In genomic region chr13:110023031-110023430, GRCm38 (mm10) we compare ENCODE assay signal across 8 mouse cellular contexts.
A peak's percentile ranks its signal among the peaks of the same experiment; 100 is the strongest.
DNase-seq lines count a peak whose midpoint lies in the region; ATAC-seq and TF ChIP-seq lines count a peak whose summit lies in the region.

No protein-coding gene starts in this region.

- DNase-seq in hindbrain, embryonic 11.5 days (ENCODE audit: low spot score): peak; percentile 64
- peak; percentile 57 for DNase-seq in 3T3-L1 (ENCODE audit: low read depth, low spot score)
- peak; percentile 31 for DNase-seq in embryo, embryonic 9.5 days (ENCODE audit: extremely low spot score)
- DNase-seq in stomach, postnatal 0 days (ENCODE audit: low spot score): peak; percentile 20
- no peak for DNase-seq in urinary bladder, postnatal 25 days (ENCODE audit: low spot score)
- DNase-seq in heart, adult 9 months (ENCODE audit: low spot score in 2 of 2): no peak

- H3K4me1 ChIP-seq in hindbrain, embryonic 11.5 days (replicated peaks; ENCODE audit: control insufficient read depth, insufficient read depth, low read length): no peaks in the 10 kb centered on the region
- peaks cover 15% of the 10 kb centered on the region; the same call in 1 of the 2 replicates for H3K4me1 ChIP-seq in hindbrain, embryonic 12.5 days
- no peaks in the 10 kb centered on the region for H3K4me1 ChIP-seq in ES-Bruce4 (ENCODE audit: control insufficient read depth, insufficient read depth, low read length)
- 0 out of 2 replicates have a peak, but pooled peaks cover 2% of the 10 kb centered on the region for H3K4me1 ChIP-seq in stomach, postnatal 0 days (replicated peaks; ENCODE audit: control insufficient read depth, insufficient read depth)

- no peak overlapping the region for H3K4me2 ChIP-seq in hindbrain, embryonic 11.5 days (replicated peaks; ENCODE audit: low read depth, low read length)
- H3K4me2 ChIP-seq in hindbrain, embryonic 12.5 days (replicated peaks): no peak overlapping the region
- no peak overlapping the region for H3K4me2 ChIP-seq in stomach, postnatal 0 days (replicated peaks; ENCODE audit: low read depth)

- ATAC-seq in hindbrain, embryonic 11.5 days (ENCODE audit: low FRiP score): no peak
- no peak for ATAC-seq in hindbrain, embryonic 12.5 days (ENCODE audit: low FRiP score)
- no peak for ATAC-seq in stomach, postnatal 0 days (ENCODE audit: low FRiP score, low TSS enrichment)

- no peak overlapping the region for H3K4me3 ChIP-seq in hindbrain, embryonic 11.5 days (ENCODE audit: low read depth, low read length)
- no peak overlapping the region for H3K4me3 ChIP-seq in hindbrain, embryonic 12.5 days
- no peak overlapping the region for H3K4me3 ChIP-seq in ES-Bruce4 (ENCODE audit: low read depth, low read length)
- no peak overlapping the region for H3K4me3 ChIP-seq in stomach, postnatal 0 days (ENCODE audit: low read depth, low read length)

- TF ChIP-seq POLR2A in ES-Bruce4 (IDR thresholded peaks at IDR 0.05; ENCODE audit: insufficient read depth, low read length): no peak

- H3K36me3 ChIP-seq in hindbrain, embryonic 11.5 days (ENCODE audit: control insufficient read depth, insufficient read depth, low read length): no peaks in the 10 kb centered on the region
- no peaks in the 10 kb centered on the region for H3K36me3 ChIP-seq in hindbrain, embryonic 12.5 days
- no peaks in the 10 kb centered on the region for H3K36me3 ChIP-seq in ES-Bruce4 (ENCODE audit: control insufficient read depth, insufficient read depth, low read length, poor library complexity, severe bottlenecking)
- H3K36me3 ChIP-seq in stomach, postnatal 0 days (ENCODE audit: control insufficient read depth, insufficient read depth, low read length): no peaks in the 10 kb centered on the region

- peak; percentile 78 for TF ChIP-seq CTCF in ES-Bruce4 (IDR thresholded peaks at IDR 0.05; ENCODE audit: low read depth, low read length)
- peak; percentile 80 for TF ChIP-seq CTCF in stomach, postnatal 0 days (IDR thresholded peaks at IDR 0.05; ENCODE audit: low read depth)

- no peaks in the 10 kb centered on the region for H3K27me3 ChIP-seq in hindbrain, embryonic 11.5 days (ENCODE audit: control insufficient read depth, insufficient read depth, low read length)
- H3K27me3 ChIP-seq in hindbrain, embryonic 12.5 days: no peaks in the 10 kb centered on the region
- H3K27me3 ChIP-seq in ES-Bruce4 (ENCODE audit: control insufficient read depth, insufficient read depth, low read length, poor library complexity, severe bottlenecking): no peaks in the 10 kb centered on the region
- no peaks in the 10 kb centered on the region for H3K27me3 ChIP-seq in stomach, postnatal 0 days (ENCODE audit: control insufficient read depth, insufficient read depth, low read length)

- WGBS in hindbrain, embryonic 11.5 days: 86% methylated on average over 5 of the region's 5 CpGs
- 84% methylated on average over 5 of the region's 5 CpGs for WGBS in hindbrain, embryonic 12.5 days
- WGBS in stomach, postnatal 0 days: 75% methylated on average over 5 of the region's 5 CpGs

- H3K27ac ChIP-seq in hindbrain, embryonic 11.5 days (ENCODE audit: low read depth, low read length): no peak overlapping the region
- H3K27ac ChIP-seq in hindbrain, embryonic 12.5 days: no peak overlapping the region
- H3K27ac ChIP-seq in ES-Bruce4 (ENCODE audit: insufficient read depth, low read length): no peak overlapping the region
- H3K27ac ChIP-seq in stomach, postnatal 0 days (replicated peaks): no peak overlapping the region

- TF ChIP-seq EP300 in ES-Bruce4 (IDR thresholded peaks at IDR 0.05; ENCODE audit: insufficient read depth, low read depth, low read length): no peak
- no peak for TF ChIP-seq EP300 in stomach, postnatal 0 days (optimal IDR thresholded peaks at IDR 0.05)

- no peaks in the 10 kb centered on the region for H3K9me3 ChIP-seq in hindbrain, embryonic 11.5 days (ENCODE audit: control insufficient read depth, low read length)
- H3K9me3 ChIP-seq in hindbrain, embryonic 12.5 days (replicated peaks): no peaks in the 10 kb centered on the region
- peaks cover 3% of the 10 kb centered on the region for H3K9me3 ChIP-seq in ES-Bruce4 (replicated peaks; ENCODE audit: control insufficient read depth, insufficient read depth, low read length, poor library complexity, severe bottlenecking)
- H3K9me3 ChIP-seq in stomach, postnatal 0 days (ENCODE audit: control insufficient read depth, low read length): no peaks in the 10 kb centered on the region

- no peak overlapping the region for H3K9ac ChIP-seq in hindbrain, embryonic 11.5 days (ENCODE audit: low read depth, low read length)
- no peak overlapping the region for H3K9ac ChIP-seq in hindbrain, embryonic 12.5 days
- no peak overlapping the region for H3K9ac ChIP-seq in ES-Bruce4 (ENCODE audit: low read depth, poor library complexity, severe bottlenecking)
- no peak overlapping the region for H3K9ac ChIP-seq in stomach, postnatal 0 days (ENCODE audit: low read length)

Comparison
In these comparisons a context has a peak if more than half of its experiments do, and no peak if none do; other contexts are left out.
1. DNase-seq: peak in hindbrain, embryonic 11.5 days (single experiment), 3T3-L1 (single experiment), embryo, embryonic 9.5 days (single experiment) and stomach, postnatal 0 days (single experiment); none in urinary bladder, postnatal 25 days (single experiment) and heart, adult 9 months (0 of 2).